Mouse (Mus musculus) intestine, postnatal 0 days (tissue): ENCODE measurements at regions not wholly inside any gene's neighbourhood (a gene's known extent, or its start where the extent isn't known, plus 50 kb on each side); places are given as distances from the start of the nearest gene placed in this dataset.

Experiments
- ATAC-seq: fragments of 200-750 bp; cut with Nextera tagmentation; 2 replicates; pipeline ENCODE4 v1.8.0; 2017; ENCODE audit warnings: mild to moderate bottlenecking, moderate TSS enrichment, moderate library complexity
- H3K27ac ChIP-seq: fragments of 300-500 bp; sonication (generic); 2 replicates; pipeline ENCODE4 v1.5.1; 2014; ENCODE audit warnings: mild to moderate bottlenecking, low read depth, low read length, moderate library complexity
- H3K27me3 ChIP-seq: fragments of 300-500 bp; sonication (generic); replicated peaks from 2 replicates; pipeline ENCODE4 v1.6.1; 2014; ENCODE audit warnings: low read length, mixed read lengths; ENCODE audit not compliant: control insufficient read depth, insufficient read depth
- H3K36me3 ChIP-seq: fragments of 300-500 bp; sonication (generic); 2 replicates; pipeline ENCODE4 v1.6.1; 2014; ENCODE audit warnings: mild to moderate bottlenecking, moderate library complexity; ENCODE audit not compliant: control insufficient read depth, insufficient read depth
- H3K4me1 ChIP-seq: fragments of 300-500 bp; sonication (generic); replicated peaks from 2 replicates; pipeline ENCODE4 v1.6.1; 2014; ENCODE audit warnings: antibody characterized with exemption, low read length, mixed read lengths; ENCODE audit not compliant: control insufficient read depth, insufficient read depth
- H3K4me2 ChIP-seq: fragments of 300-500 bp; sonication (generic); replicated peaks from 2 replicates; pipeline ENCODE4 v1.6.1; 2014; ENCODE audit warnings: low read depth, mild to moderate bottlenecking, moderate library complexity
- H3K4me3 ChIP-seq: fragments of 300-500 bp; sonication (generic); 2 replicates; pipeline ENCODE4 v1.5.1; 2014; ENCODE audit warnings: low read depth, low read length
- H3K9ac ChIP-seq: fragments of 300-500 bp; sonication (generic); 2 replicates; pipeline ENCODE4 v1.6.1; 2014; ENCODE audit warnings: mild to moderate bottlenecking, low read depth, low read length
- H3K9me3 ChIP-seq: fragments of 300-500 bp; sonication (generic); 2 replicates; pipeline ENCODE4 v1.6.1; 2016; ENCODE audit warnings: mixed run types; ENCODE audit not compliant: control insufficient read depth
- CTCF ChIP-seq: sonication (generic); IDR thresholded peaks from 2 replicates; pipeline ENCODE4 v1.5.1; 2016; ENCODE audit warnings: low read depth, mild to moderate bottlenecking, control low read depth, antibody characterized with exemption, moderate library complexity
- WGBS: fragments of 180-500 bp; shearing (Covaris S2); extraction: QIAGEN DNeasy Blood & Tissue Kit; methylation state at CpG from one replicate; pipeline ENCODE4 v1.1.7; 2014; 5-methylcytosine and 5-hydroxymethylcytosine counted together

GRCm38 (mm10) chr19:32933676-32934075, 176.4 kb downstream of the Pten start:
- Histone ChIP-seq H3K4me1 (no peaks in the 10 kb centered on the region), H3K9me3 (no peaks in the 10 kb centered on the region), H3K36me3 (no peaks in the 10 kb centered on the region), H3K27me3 (no peaks in the 10 kb centered on the region), H3K27ac (no peak overlapping the region), H3K9ac (no peak overlapping the region), H3K4me3 (no peak overlapping the region), H3K4me2 (no peak overlapping the region)
- 84% methylated on average over 5 of the region's 5 CpGs for WGBS
- TF ChIP-seq CTCF: no peak
- no peak for ATAC-seq

GRCm38 (mm10) chr19:32935638-32936037, 178.3 kb downstream of the Pten start:
- TF ChIP-seq CTCF: no peak
- Histone ChIP-seq H3K4me1 (no peaks in the 10 kb centered on the region), H3K9me3 (no peaks in the 10 kb centered on the region), H3K4me2 (no peak overlapping the region), H3K27ac (no peak overlapping the region), H3K36me3 (no peaks in the 10 kb centered on the region), H3K9ac (no peak overlapping the region), H3K4me3 (no peak overlapping the region), H3K27me3 (no peaks in the 10 kb centered on the region)
- 70% methylated on average over 5 of the region's 5 CpGs for WGBS
- no peak for ATAC-seq

- 87% methylated on average over 6 of the region's 6 CpGs for WGBS
- no peak for TF ChIP-seq CTCF
Observed at GRCm38 (mm10) chr19:32937591-32937990, 180.3 kb downstream of the Pten start.

DNA sequence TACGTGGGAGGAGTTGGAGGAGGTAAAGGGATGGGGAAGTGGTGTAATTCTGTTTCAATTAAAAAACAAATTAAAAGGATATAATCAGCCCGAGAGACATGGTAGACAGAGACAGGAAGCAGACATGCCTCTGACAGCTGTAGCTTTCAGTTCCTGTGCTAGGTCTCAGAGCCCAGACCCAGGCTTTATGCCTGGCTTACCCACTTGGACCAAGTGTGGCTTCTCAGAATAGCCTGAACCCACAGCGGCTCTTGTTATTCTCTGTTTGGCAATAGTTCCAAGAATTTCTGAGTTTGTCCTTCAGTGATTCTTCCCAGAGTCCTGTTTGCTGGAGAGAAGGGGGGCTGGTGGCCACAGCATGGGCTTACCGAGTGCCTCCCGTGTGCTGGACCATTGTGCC, 182.4 kb downstream of the Pten start:
- Histone ChIP-seq H3K4me3 (no peak overlapping the region), H3K4me2 (no peak overlapping the region), H3K36me3 (no peaks in the 10 kb centered on the region), H3K4me1 (no peaks in the 10 kb centered on the region), H3K9me3 (no peaks in the 10 kb centered on the region), H3K9ac (no peak overlapping the region), H3K27me3 (no peaks in the 10 kb centered on the region), H3K27ac (no peak overlapping the region)
- ATAC-seq: no peak
- WGBS: 80% methylated on average over 5 of the region's 5 CpGs
- TF ChIP-seq CTCF: no peak

More at GRCm38 (mm10) chr19:32937591-32937990, 180.3 kb downstream of the Pten start:
- Histone ChIP-seq H3K4me1 (no peaks in the 10 kb centered on the region), H3K27ac (no peak overlapping the region), H3K4me2 (no peak overlapping the region), H3K9ac (no peak overlapping the region), H3K36me3 (no peaks in the 10 kb centered on the region), H3K4me3 (no peak overlapping the region), H3K9me3 (no peaks in the 10 kb centered on the region), H3K27me3 (no peaks in the 10 kb centered on the region)
- ATAC-seq: no peak

DNA sequence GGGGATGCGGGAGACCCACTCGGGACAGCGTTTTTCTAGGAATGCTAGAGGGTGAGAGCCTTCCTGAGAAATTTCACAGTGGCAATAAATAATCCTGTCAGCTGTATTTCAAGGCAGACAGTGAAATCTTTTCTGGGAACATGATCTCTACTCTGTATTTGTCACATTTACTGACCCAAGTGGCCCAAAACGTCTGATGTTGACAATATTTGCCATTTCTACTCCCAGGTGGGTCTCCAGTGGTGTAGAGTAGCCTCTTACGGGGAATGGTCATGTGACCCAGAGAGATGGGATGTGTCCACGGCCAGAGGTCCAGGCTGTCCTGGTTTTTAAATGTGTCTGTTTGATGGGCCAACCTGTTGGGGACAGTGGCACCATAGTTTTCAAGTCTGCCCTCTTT, 183.5 kb downstream of the Pten start:
- H3K27me3 ChIP-seq: no peaks in the 10 kb centered on the region
- H3K4me3 ChIP-seq: no peak overlapping the region
- no peak overlapping the region for H3K27ac ChIP-seq
- WGBS: 77% methylated on average over 6 of the region's 6 CpGs
- no peak overlapping the region for H3K9ac ChIP-seq
- H3K4me2 ChIP-seq: no peak overlapping the region
- ATAC-seq: no peak
- H3K36me3 ChIP-seq: no peaks in the 10 kb centered on the region
- H3K4me1 ChIP-seq: no peaks in the 10 kb centered on the region
- TF ChIP-seq CTCF: no peak
- no peaks in the 10 kb centered on the region for H3K9me3 ChIP-seq

DNA sequence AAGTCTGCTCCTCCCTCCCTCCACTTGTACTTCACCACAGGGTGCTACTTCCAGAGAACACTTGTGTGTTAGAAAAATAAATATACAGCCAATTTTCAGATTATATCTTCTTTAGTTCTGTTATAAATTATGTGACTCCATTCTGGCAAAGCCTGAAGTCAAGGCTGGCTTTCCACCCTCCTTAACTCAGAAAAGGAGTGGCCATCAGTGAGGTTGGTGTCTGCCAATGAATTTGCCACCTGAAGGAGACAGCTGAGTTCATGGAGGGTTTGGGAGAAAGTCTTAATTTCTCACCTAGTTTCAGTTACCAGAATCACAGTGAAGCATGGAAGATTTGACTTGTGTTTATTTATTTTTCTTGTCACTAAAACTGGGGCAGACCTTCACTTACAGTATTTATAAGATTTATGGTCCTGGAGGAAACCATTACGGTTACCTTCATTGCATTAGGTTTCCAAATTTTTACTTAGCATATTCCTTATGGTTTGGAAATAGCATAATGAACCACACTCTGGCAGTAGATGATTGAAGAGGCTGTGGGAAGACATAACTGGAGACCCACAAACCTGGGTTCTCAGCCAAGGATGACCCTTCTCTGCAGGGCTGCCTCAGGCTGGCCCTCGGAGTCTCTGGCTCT, 186.4 kb downstream of the Pten start:
- no peak overlapping the region for H3K4me2 ChIP-seq
- 91% methylated on average over 2 of the region's 2 CpGs for WGBS
- no peak for TF ChIP-seq CTCF
- H3K4me3 ChIP-seq: no peak overlapping the region
- H3K27ac ChIP-seq: no peak overlapping the region
- H3K4me1 ChIP-seq: no peaks in the 10 kb centered on the region
- ATAC-seq: no peak
- H3K27me3 ChIP-seq: no peaks in the 10 kb centered on the region
- no peaks in the 10 kb centered on the region for H3K9me3 ChIP-seq
- H3K36me3 ChIP-seq: no peaks in the 10 kb centered on the region
- H3K9ac ChIP-seq: no peak overlapping the region
